Mouse (Mus musculus) spleen, adult 2 months (tissue): ENCODE data around the gene Fnbp1.

Experiments
- CTCF ChIP-seq: fragments of 200-500 bp; IDR thresholded peaks from 2 replicates; pipeline ENCODE4 v1.5.1; 2011; ENCODE audit warnings: mild to moderate bottlenecking, inconsistent platforms; ENCODE audit not compliant: insufficient read depth, insufficient read length, insufficient replicate concordance; ENCODE audit errors: extremely low read depth
- POLR2A ChIP-seq: fragments of 200-500 bp; IDR thresholded peaks from 2 replicates; pipeline ENCODE4 v1.6.1; 2011; ENCODE audit warnings: low read depth, low read length, inconsistent platforms

DNA sequence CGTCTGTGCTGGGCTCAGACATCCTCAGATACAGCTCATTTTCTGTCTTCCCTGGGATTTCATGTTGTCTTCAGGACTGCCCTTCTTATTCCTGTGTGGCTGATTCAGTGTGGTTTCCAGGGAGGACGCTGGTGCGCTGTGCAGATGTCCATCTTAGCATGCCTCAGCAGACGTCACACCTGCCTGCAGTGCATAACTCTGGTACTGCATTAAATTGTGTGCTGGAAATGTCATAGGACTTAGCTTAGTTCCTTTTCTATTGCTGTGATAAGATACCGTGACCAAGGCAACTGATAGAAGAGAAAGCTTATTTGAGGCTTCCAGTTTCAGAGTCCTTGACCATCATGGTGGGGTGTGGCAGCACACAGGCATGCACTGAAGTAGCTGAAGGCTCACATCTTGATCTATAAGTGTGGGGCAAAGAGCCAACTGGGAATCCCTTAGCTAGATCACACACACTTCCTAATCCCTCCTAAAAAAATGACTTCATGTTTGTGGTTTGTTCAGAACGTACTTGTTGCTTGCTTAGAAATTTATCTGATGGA is 41.0 kb upstream of the Fnbp1 start:
- TF ChIP-seq POLR2A (no peak), CTCF (no peak)
